ENCODE assay signal across 8 mouse cellular contexts in the genomic region with DNA sequence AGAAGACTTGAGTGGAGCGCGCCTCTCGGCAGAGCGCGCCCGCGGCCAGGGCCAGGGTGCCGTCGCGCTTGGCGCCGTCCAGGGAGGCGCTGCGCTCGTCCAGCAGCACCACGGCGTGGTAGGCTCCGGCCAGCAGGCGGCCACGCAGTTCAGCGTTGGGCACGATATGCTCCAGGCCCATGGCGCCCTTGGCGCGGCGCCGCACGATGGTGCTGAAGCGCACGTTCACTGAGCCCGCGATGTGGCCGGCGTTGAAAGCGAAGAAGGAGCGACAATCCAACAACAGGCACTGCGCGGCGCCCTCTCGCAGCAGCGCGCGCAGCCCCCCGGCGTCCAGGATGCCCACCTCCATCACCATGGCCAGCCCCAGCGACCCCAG. TPM values are rescaled to one million over a fixed set of nuclear protein-coding genes. Genes with fewer than 3 reads are reported as not detected.
A peak's percentile ranks its signal among the peaks of the same experiment; 100 is the strongest.
DNase-seq lines count a peak whose midpoint lies in the region; ATAC-seq and TF ChIP-seq lines count a peak whose summit lies in the region.

No protein-coding gene starts in this region.

- H3ac ChIP-seq in myocyte (ENCODE audit: control insufficient read depth, insufficient read length): peak overlapping the region; percentile 62

- H3K9me3 ChIP-seq in kidney, embryonic 14.5 days (ENCODE audit: control insufficient read depth, low read length): no peaks in the 10 kb centered on the region
- no peaks in the 10 kb centered on the region for H3K9me3 ChIP-seq in limb, embryonic 15.5 days

- peak overlapping the region; percentile 87 for H3K9ac ChIP-seq in kidney, embryonic 14.5 days (ENCODE audit: low read depth, low read length)
- H3K9ac ChIP-seq in limb, embryonic 15.5 days: peak overlapping the region; percentile 74

- H3K79me2 ChIP-seq in myocyte (ENCODE audit: control insufficient read depth, insufficient read depth): peaks cover 13% of the 10 kb centered on the region

- DNase-seq in embryo, embryonic 10 days (ENCODE audit: low spot score): peak; percentile 88
- DNase-seq in embryo, embryonic 9.5 days (ENCODE audit: extremely low spot score): no peak
- peak; percentile 90 for DNase-seq in embryo, embryonic 11 days
- DNase-seq in gastrocnemius, postnatal 14 days: peak; percentile 90
- DNase-seq in spleen, postnatal 4 days (ENCODE audit: low spot score in 2 of 2): peak; percentile 83 to 91

- peak; percentile 74 for ATAC-seq in kidney, embryonic 14.5 days (ENCODE audit: low FRiP score, low TSS enrichment)
- peak; percentile 68 for ATAC-seq in limb, embryonic 15.5 days (ENCODE audit: insufficient number of reproducible peaks, low FRiP score, low TSS enrichment, low read depth)

- peaks cover 32% of the 10 kb centered on the region for H3K4me1 ChIP-seq in kidney, embryonic 14.5 days (ENCODE audit: control insufficient read depth, insufficient read depth, low read length)
- peaks cover 53% of the 10 kb centered on the region for H3K4me1 ChIP-seq in limb, embryonic 15.5 days

- peak overlapping the region; percentile 96 for H3K27ac ChIP-seq in kidney, embryonic 14.5 days (ENCODE audit: low read depth, low read length)
- peak overlapping the region; percentile 94 for H3K27ac ChIP-seq in limb, embryonic 15.5 days

- peak overlapping the region; percentile 64 for H3K4me3 ChIP-seq in kidney, embryonic 14.5 days (ENCODE audit: low read length)
- H3K4me3 ChIP-seq in limb, embryonic 15.5 days: peak overlapping the region; percentile 76
- H3K4me3 ChIP-seq in myocyte: peak overlapping the region; percentile 82

- under 1% methylated on average over 46 of the region's 46 CpGs for WGBS in kidney, embryonic 14.5 days
- under 1% methylated on average over 45 of the region's 46 CpGs for WGBS in limb, embryonic 15.5 days

- H3K36me3 ChIP-seq in kidney, embryonic 14.5 days (ENCODE audit: control insufficient read depth, insufficient read depth, low read length): peaks cover 9% of the 10 kb centered on the region
- H3K36me3 ChIP-seq in limb, embryonic 15.5 days: peaks cover 7% of the 10 kb centered on the region
- peaks cover 6% of the 10 kb centered on the region for H3K36me3 ChIP-seq in myocyte (ENCODE audit: control insufficient read depth, insufficient read depth)

- peak overlapping the region; percentile 83 for H3K4me2 ChIP-seq in kidney, embryonic 14.5 days (replicated peaks; ENCODE audit: low read depth, low read length)
- peak overlapping the region; percentile 72 for H3K4me2 ChIP-seq in limb, embryonic 15.5 days
- peak overlapping the region; percentile 57 for H3K4me2 ChIP-seq in myocyte (ENCODE audit: low read depth)

- intact Hi-C loops in gastrocnemius, postnatal 14 days (cut with DNase I; ENCODE audit: low total_unique reads): loop anchor here (5.0 kb wide), 1 partner anchor 41 kb away; no protein-coding TSS in a partner anchor

- no peak for TF ChIP-seq POLR2A in myocyte (IDR thresholded peaks at IDR 0.05; ENCODE audit: insufficient read length, low read depth)

- H3K27me3 ChIP-seq in kidney, embryonic 14.5 days (ENCODE audit: control insufficient read depth, insufficient read depth, low read length): no peaks in the 10 kb centered on the region
- no peaks in the 10 kb centered on the region for H3K27me3 ChIP-seq in limb, embryonic 15.5 days
- H3K27me3 ChIP-seq in myocyte (ENCODE audit: control insufficient read depth, insufficient read depth, insufficient read length): no peaks in the 10 kb centered on the region

TF ChIP-seq in myocyte, 11 proteins besides CTCF, POLR2A, EP300 and RAD21:
- TF ChIP-seq MYOD1 (IDR thresholded peaks at IDR 0.05; ENCODE audit: control insufficient read depth in 1 of 3, insufficient read length in 2 of 3, low read depth in 2 of 3) (peak in 2 of 3 experiments; percentile 5 to 59), POLR2AphosphoS2 (IDR thresholded peaks at IDR 0.05; ENCODE audit: insufficient read length, low read depth) (no peak), REST (IDR thresholded peaks at IDR 0.05; ENCODE audit: insufficient read depth, insufficient read length) (no peak), E2F4 (IDR thresholded peaks at IDR 0.05; ENCODE audit: insufficient read depth) (no peak), MYOG (IDR thresholded peaks at IDR 0.05; ENCODE audit: control insufficient read depth in 1 of 3, insufficient read depth in 1 of 3, insufficient read length in 2 of 3, low read depth in 2 of 3) (peak in 2 of 3 experiments; percentile 67 to 68), TCF12 (IDR thresholded peaks at IDR 0.05; ENCODE audit: insufficient read depth, poor library complexity, severe bottlenecking) (no peak), SRF (IDR thresholded peaks at IDR 0.05; ENCODE audit: control insufficient read depth, insufficient read length, low read depth) (peak; percentile 64)

RNA-seq across cellular contexts. Expression of a gene that starts 53.3 kb away (rescaled TPM):
- 10 to 100 TPM; 71.4 to 87.7 TPM for total RNA-seq in gastrocnemius, postnatal 14 days (2021)
- 141 and 150 TPM in 2 replicates for polyA plus RNA-seq in kidney, embryonic 14.5 days (2014; fragmentation: Nextera tagmentation; extraction: Ambion mirVana)
- 122 and 130 TPM in 2 replicates for polyA plus RNA-seq in limb, embryonic 15.5 days (2015; fragmentation: Nextera tagmentation; extraction: Ambion mirVana)
- polyA plus RNA-seq in myocyte (2012; fragmentation: generic; extraction: Trizol): 102 TPM

RNA-seq across cellular contexts. Expression of a gene that starts 54.0 kb away (rescaled TPM):
- 10 to 100 TPM; 30.8 to 77.9 TPM for total RNA-seq in gastrocnemius, postnatal 14 days (2021)
- polyA plus RNA-seq in kidney, embryonic 14.5 days (2014; fragmentation: Nextera tagmentation; extraction: Ambion mirVana): 19.3 and 19.8 TPM in 2 replicates
- 27.3 and 32.5 TPM in 2 replicates for polyA plus RNA-seq in limb, embryonic 15.5 days (2015; fragmentation: Nextera tagmentation; extraction: Ambion mirVana)
- polyA plus RNA-seq in myocyte (2012; fragmentation: generic; extraction: Trizol): 11.6 TPM
